Mouse (Mus musculus) layer of hippocampus, adult 9-11 months (tissue): Measurements from ENCODE around the gene Gm18596.

Experiments
- DNase-seq: peaks from one replicate; pipeline ENCODE4 v3.0.0; 2022

Gm18596 gene

DNA sequence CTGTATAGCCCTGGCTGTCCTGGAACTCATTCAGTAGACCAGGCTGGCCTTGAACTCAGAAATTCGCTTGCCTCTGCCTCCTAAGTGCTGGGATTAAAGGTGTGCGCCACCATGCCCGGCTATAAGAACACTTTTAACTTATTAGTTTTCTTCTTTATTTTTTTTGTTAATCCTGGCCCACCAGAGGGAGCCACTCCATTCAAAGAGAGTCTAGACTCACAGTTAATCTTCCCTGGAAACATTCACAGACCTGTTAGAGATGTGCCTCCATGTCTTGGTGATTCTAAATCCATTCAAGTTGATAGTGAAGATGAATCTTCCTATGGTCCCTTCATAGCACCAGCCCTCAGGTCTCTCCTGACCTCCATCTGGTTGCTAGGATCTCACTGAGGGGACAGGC lies 32.6 kb downstream of the Gm18596 start:
- no peak for DNase-seq

DNA sequence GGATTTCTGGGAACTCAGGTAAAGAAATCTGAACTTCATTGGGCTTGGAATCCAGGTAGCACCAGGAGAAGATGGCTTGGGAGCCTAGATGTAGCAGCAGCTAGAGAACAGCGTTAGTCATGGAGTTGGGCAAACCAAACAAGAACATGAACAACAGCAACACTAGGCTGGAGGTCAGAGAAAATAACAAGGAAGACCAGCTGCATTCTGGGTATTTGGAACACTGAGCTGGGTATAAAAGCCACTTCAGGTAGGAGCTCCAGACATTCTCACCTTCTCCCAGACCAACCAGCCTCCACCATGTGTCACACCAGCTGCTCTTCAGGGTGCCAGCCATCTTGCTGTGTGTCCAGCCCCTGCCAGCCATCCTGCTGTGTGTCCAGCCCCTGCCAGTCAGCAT lies 36.1 kb downstream of the Gm18596 start, which contains the start of gene Gm10272:
Gene Gm10272 (plus strand): TSS at position 301 of the 400 bp plus-strand sequence.
- no peak for DNase-seq

GRCm38 (mm10) chr10:77697133-77697532 lies 45.3 kb downstream of the Gm18596 start, which contains the start of gene Gm9508:
Gene Gm9508, minus strand, starts transcription at chr10:77697233.
- DNase-seq = no peak
